Mouse (Mus musculus) megakaryocyte progenitor cell, adult 5-6 weeks (primary cell): ENCODE results near the gene Fam228b. TPM values are rescaled to one million over a fixed set of nuclear protein-coding genes. Genes with fewer than 3 reads are reported as not detected.

Experiments used
- ATAC-seq: replicated peaks from 2 replicates; pipeline ENCODE4 v1.8.0; 2016; ENCODE audit warnings: mild to moderate bottlenecking, moderate TSS enrichment, inconsistent platforms; ENCODE audit not compliant: poor library complexity
- total RNA-seq, 2 experiments: library from RNA; stranded (forward) in 1 of 2; stranded (reverse) in 1 of 2; fragments of 157-497, 149-512 nt in 1 of 2; fragments of 200-1000 nt in 1 of 2; gene quantifications; 2 replicates each; pipeline versions ENCODE4 v1.2.3 to v1.2.4; 2015 to 2017

Fam228b gene
- total RNA-seq, 2 experiments from 2014 or later: 1.2 to 3.9 TPM

- ATAC-seq: no peak
Observed at GRCm38 (mm10) chr12:4691193-4691592, 77.9 kb downstream of the Fam228b start.

Other genes starting within 250 kb of the Fam228b start
- 78.3 and 94.5 TPM in 2 replicates for gene Itsn2, start 176.6 kb downstream of the Fam228b start, total RNA-seq (2015)
- gene Itsn2, start 176.6 kb downstream of the Fam228b start, total RNA-seq (2017): 123 and 143 TPM in 2 replicates
- gene Gm3625, start 176.3 kb downstream of the Fam228b start, total RNA-seq (2015): not detected in 2 replicates
- not detected in 2 replicates for gene Gm3625, start 176.3 kb downstream of the Fam228b start, total RNA-seq (2017)
- 0.05 and 0.30 TPM in 2 replicates for gene Fam228a, start 30.8 kb downstream of the Fam228b start, total RNA-seq (2015)
- 1.2 TPM in 1 of 2 replicates, not detected in the other for gene Fam228a, start 30.8 kb downstream of the Fam228b start, total RNA-seq (2017)
- 0.54 and 2.7 TPM in 2 replicates for gene Pfn4, start 245 bp downstream of the Fam228b start, total RNA-seq (2015)
- not detected in 2 replicates for gene Pfn4, start 245 bp downstream of the Fam228b start, total RNA-seq (2017)
- gene Sf3b6, start 48.3 kb upstream of the Fam228b start, total RNA-seq (2015): 258 and 286 TPM in 2 replicates
- 158 and 165 TPM in 2 replicates for gene Sf3b6, start 48.3 kb upstream of the Fam228b start, total RNA-seq (2017)
- gene Fkbp1b, start 72.3 kb upstream of the Fam228b start, total RNA-seq (2015): 19.2 and 21.3 TPM in 2 replicates
- gene Fkbp1b, start 72.3 kb upstream of the Fam228b start, total RNA-seq (2017): 12.3 and 18.4 TPM in 2 replicates
- 17.6 and 19.2 TPM in 2 replicates for gene Wdcp, start 74.0 kb upstream of the Fam228b start, total RNA-seq (2015)
- 6.7 and 10.0 TPM in 2 replicates for gene Wdcp, start 74.0 kb upstream of the Fam228b start, total RNA-seq (2017)
- gene Mfsd2b, start 105.1 kb upstream of the Fam228b start, total RNA-seq (2015): 10.6 and 20.0 TPM in 2 replicates
- gene Mfsd2b, start 105.1 kb upstream of the Fam228b start, total RNA-seq (2017): 6.2 and 14.6 TPM in 2 replicates
- 18.3 and 20.9 TPM in 2 replicates for gene Ubxn2a, start 138.4 kb upstream of the Fam228b start, total RNA-seq (2015)
- gene Ubxn2a, start 138.4 kb upstream of the Fam228b start, total RNA-seq (2017): 42.5 and 43.5 TPM in 2 replicates
- gene Atad2b, start 148.1 kb upstream of the Fam228b start, total RNA-seq (2015): 54.1 and 65.0 TPM in 2 replicates
- 33.5 and 40.0 TPM in 2 replicates for gene Atad2b, start 148.1 kb upstream of the Fam228b start, total RNA-seq (2017)